Mouse (Mus musculus) cerebellum, adult 2 months (tissue): Measurements from ENCODE around the gene Slu7. TPM values are rescaled to one million over a fixed set of nuclear protein-coding genes. Genes with fewer than 3 reads are reported as not detected.

Experiments used
- DNase-seq, 2 experiments: peaks; one replicate each; pipeline ENCODE4 v3.0.0; 2021
- H3K27ac ChIP-seq: fragments of 200-500 bp; 2 replicates; pipeline ENCODE4 v1.5.1; 2012; ENCODE audit warnings: low read length, control low read depth, inconsistent platforms; ENCODE audit not compliant: insufficient read depth
- H3K27me3 ChIP-seq: fragments of 200-500 bp; 2 replicates; pipeline ENCODE4 v1.6.1; 2012; ENCODE audit warnings: inconsistent platforms, mild to moderate bottlenecking, low read length, moderate library complexity; ENCODE audit not compliant: control insufficient read depth, insufficient read depth
- H3K4me1 ChIP-seq: fragments of 200-500 bp; 2 replicates; pipeline ENCODE4 v1.6.1; 2011; ENCODE audit warnings: low read length; ENCODE audit not compliant: control insufficient read depth, insufficient read depth
- H3K4me3 ChIP-seq: fragments of 200-500 bp; replicated peaks from 2 replicates; pipeline ENCODE3; 2011; ENCODE audit warnings: mild to moderate bottlenecking, low read depth, low read length, control low read depth; ENCODE audit not compliant: insufficient read depth
- CTCF ChIP-seq: fragments of 200-500 bp; IDR thresholded peaks from 2 replicates; pipeline ENCODE4 v1.5.1; 2011; ENCODE audit warnings: low read depth, mild to moderate bottlenecking, control low read depth, low read length, moderate library complexity, borderline replicate concordance; ENCODE audit not compliant: insufficient read depth
- POLR2A ChIP-seq: fragments of 200-500 bp; IDR thresholded peaks from 2 replicates; pipeline ENCODE4 v1.6.1; 2011; ENCODE audit warnings: low read length, control low read depth, borderline replicate concordance; ENCODE audit not compliant: insufficient read depth
- WGBS: fragments of 180-500 bp; shearing (Covaris S2); methylation state at CpG from one replicate; pipeline ENCODE4 v1.1.7; 2018; 5-methylcytosine and 5-hydroxymethylcytosine counted together
- polyA plus RNA-seq: library from polyadenylated mRNA; depleted of rRNA; stranded (reverse); fragments of >200 nt; gene quantifications from 2 replicates; pipeline ENCODE4 v1.2.3, GENCODE M21; 2012

The Slu7 gene
- polyA plus RNA-seq, 1 experiment: 28.5 TPM

DNA sequence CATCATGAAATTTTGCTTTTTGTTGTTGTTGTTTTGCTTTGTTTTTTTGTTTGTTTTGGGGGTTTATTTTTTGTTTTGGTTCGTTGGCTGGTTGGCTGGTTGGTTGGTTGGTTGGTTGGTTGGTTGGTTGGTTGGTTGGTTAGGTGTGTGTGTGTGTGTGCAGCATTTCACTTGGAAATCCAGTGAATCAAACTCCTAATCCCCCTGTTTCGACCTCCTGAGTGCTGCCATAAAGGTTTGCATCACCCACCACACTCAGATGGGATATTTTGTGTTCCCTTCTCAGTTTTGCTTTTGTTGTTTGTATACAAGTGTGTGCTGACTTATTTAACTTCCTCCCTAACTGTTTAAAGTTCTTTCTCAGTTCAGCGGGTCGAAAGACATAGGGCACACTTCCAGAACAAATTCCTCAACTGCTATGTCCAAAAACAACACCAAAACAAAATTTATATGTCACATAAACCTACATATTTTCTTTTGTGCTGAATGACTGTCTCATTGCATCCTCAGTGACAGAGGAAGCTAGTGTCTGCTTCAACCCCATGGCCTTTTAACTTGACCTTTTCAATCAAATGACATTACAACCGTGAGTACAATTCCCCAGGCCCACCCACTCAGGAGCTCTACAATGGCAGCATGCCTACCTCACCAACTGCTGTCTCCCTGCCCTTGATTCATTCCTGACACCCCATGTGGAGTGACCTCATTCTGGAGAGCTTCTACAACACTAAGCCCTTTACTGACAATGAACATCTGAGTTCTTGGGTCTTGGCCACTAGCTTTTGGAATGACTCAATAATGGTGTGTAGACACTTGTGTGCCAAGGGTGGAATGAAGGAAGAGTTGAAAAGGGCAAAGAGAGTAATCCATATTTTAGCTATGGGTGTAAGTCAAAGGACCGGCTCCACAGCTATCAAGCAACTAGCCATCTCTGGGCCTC, 37.6 kb downstream of the Slu7 start:
- Histone ChIP-seq H3K27ac (no peak overlapping the region), H3K4me1 (no peaks in the 10 kb centered on the region), H3K4me3 (no peak overlapping the region), H3K27me3 (no peaks in the 10 kb centered on the region; the same call in 1 of the 2 replicates)
- no peak for DNase-seq
- WGBS: 65% methylated on average over 6 of the region's 6 CpGs
- TF ChIP-seq POLR2A (no peak), CTCF (no peak)

DNA sequence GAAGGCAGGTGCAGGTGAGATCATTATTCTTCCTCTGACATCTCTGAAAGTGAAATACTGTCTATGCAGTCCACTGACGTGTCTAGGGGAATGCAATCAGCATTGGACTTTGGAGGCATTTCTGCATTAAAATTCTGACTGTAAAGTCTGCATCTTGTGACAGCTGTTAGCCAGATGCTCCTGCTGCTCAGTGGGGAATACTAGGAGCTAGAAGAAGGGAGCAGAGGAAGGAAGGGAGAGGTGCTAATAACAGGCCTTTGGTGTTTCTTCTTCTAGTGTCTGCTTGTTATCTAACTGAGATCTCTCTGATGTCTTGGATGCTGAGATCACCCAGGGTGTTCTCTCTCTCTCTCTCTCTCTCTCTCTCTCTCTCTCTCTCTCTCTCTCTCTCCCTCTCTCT, 39.6 kb downstream of the Slu7 start:
- TF ChIP-seq POLR2A: no peak
- no peak for TF ChIP-seq CTCF
- 87% methylated on average over 1 of the region's 1 CpGs for WGBS
- Histone ChIP-seq H3K27ac (no peak overlapping the region), H3K27me3 (no peaks in the 10 kb centered on the region; the same call in 1 of the 2 replicates), H3K4me3 (no peak overlapping the region), H3K4me1 (no peaks in the 10 kb centered on the region)
- DNase-seq: no peak

DNA sequence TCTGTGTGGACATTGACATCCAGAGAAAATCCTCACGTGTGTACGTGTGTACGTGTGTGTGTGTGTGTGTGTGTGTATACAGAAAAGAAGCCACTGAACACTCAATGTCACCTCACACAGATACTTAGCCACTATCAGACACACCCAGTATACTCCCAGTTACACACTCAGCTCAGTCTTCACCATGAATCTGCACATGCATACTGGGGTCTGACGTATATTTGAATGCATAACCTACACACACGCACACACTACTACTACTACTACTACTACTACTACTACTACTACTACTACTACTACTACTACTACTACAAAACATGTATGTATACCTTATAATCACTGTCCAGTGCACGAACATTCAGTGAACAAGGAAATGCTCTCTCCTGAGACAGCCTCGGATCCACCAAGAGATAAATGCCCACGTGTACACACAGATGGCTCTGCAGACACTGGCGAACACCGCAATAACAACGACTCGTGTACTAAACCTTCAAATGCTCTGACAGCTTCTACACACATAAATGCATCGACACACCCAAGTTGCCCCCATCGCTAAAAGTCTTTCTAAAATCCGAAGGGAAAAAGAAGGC, 40.2 kb downstream of the Slu7 start:
- DNase-seq: no peak
- H3K4me1 ChIP-seq: no peaks in the 10 kb centered on the region
- peak overlapping the region; percentile 45 for H3K4me3 ChIP-seq
- no peak for TF ChIP-seq CTCF
- TF ChIP-seq POLR2A: no peak
- no peaks in the 10 kb centered on the region; the same call in 1 of the 2 replicates for H3K27me3 ChIP-seq
- 43% methylated on average over 15 of the region's 15 CpGs for WGBS
- no peak overlapping the region for H3K27ac ChIP-seq

DNA sequence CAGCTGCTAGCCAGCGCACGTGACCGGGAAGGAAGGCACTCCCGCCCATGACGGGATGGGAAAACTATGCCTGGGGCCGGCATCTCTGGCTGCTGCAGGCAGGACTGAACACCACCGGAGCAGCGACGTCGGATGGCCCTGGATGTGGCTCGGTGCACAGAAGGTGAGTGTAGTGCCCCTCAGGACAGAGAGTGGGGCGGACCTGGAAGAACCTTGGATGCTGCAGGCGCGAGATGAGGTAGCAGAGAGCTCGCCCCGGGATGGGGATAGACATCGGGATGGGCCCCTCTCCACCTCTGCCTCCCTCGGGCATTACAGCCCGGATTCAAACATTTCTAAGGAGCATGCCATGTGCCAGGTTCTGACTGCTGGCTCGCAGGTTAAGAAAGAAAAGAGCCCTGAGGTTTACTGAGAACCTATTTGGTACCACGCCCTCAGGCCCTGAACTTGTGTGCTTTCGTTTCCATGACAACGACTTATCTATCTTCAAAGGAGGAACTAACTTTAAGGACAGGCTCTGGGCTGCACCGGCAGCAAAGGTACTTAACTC, 40.8 kb downstream of the Slu7 start, which contains the start of gene C1qtnf2:
Gene C1qtnf2 (plus strand): TSS at position 52 of the 550 bp plus-strand sequence.
- H3K27ac ChIP-seq: no peak within 1 kb of the TSS
- TF ChIP-seq CTCF (no peak), POLR2A (no peak)
- no peak for DNase-seq
- 7% methylated on average over 24 of the region's 24 CpGs for WGBS
- no peaks in the 10 kb centered on the region for H3K4me1 ChIP-seq
- no peaks in the 10 kb centered on the region; the same call in 1 of the 2 replicates for H3K27me3 ChIP-seq
- peak within 1 kb of the TSS; percentile 45 for H3K4me3 ChIP-seq

DNA sequence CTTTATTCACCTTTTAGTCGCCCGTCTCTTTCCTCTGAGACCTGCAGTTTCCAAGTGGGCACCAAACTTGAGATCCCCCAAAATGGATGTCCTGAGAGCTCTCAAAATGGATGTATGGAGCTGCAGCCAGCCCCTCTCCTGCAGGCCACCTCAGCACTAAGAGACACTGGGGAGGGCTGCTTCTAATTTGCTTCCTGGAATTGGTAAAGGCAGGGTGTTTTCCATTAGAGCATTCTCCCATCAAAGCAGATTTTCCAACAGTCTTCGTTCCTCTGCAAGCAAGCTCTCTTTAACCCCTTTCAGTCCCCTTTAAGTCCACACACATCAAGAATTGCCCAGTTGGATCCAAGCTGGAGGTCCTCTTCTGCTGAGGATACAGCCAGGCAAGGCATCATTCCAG, 45.8 kb downstream of the Slu7 start:
- Histone ChIP-seq H3K27me3 (no peaks in the 10 kb centered on the region; the same call in 1 of the 2 replicates), H3K27ac (no peak overlapping the region), H3K4me3 (no peak overlapping the region), H3K4me1 (no peaks in the 10 kb centered on the region)
- TF ChIP-seq POLR2A (no peak), CTCF (no peak)
- 89% methylated on average over 3 of the region's 3 CpGs for WGBS
- no peak for DNase-seq

DNA sequence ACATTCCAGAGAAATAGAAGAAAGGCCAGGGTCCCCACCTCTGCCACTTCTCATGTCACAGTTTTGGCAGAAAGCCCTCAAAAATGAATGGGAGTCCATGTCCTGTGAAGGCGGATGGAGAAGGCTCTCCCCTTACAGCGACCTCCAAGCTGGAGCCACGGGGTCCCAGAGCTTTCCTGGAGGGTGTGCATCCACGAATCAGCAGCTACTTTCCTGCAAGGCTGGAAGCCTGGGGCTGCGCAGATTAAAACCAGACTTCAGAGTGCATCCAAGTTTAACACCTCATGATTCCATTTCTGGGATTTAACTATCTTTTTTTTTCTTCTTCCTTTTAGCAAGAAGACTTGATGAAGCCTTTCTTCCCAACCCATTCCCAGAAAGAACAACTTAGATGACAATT, 47.0 kb downstream of the Slu7 start:
- TF ChIP-seq POLR2A (no peak), CTCF (no peak)
- peaks cover 3% of the 10 kb centered on the region; the same call in 1 of the 2 replicates for H3K4me1 ChIP-seq
- DNase-seq: no peak
- H3K27me3 ChIP-seq: no peaks in the 10 kb centered on the region; the same call in 1 of the 2 replicates
- no peak overlapping the region for H3K27ac ChIP-seq
- H3K4me3 ChIP-seq: no peak overlapping the region
- WGBS: 49% methylated on average over 5 of the region's 5 CpGs

DNA sequence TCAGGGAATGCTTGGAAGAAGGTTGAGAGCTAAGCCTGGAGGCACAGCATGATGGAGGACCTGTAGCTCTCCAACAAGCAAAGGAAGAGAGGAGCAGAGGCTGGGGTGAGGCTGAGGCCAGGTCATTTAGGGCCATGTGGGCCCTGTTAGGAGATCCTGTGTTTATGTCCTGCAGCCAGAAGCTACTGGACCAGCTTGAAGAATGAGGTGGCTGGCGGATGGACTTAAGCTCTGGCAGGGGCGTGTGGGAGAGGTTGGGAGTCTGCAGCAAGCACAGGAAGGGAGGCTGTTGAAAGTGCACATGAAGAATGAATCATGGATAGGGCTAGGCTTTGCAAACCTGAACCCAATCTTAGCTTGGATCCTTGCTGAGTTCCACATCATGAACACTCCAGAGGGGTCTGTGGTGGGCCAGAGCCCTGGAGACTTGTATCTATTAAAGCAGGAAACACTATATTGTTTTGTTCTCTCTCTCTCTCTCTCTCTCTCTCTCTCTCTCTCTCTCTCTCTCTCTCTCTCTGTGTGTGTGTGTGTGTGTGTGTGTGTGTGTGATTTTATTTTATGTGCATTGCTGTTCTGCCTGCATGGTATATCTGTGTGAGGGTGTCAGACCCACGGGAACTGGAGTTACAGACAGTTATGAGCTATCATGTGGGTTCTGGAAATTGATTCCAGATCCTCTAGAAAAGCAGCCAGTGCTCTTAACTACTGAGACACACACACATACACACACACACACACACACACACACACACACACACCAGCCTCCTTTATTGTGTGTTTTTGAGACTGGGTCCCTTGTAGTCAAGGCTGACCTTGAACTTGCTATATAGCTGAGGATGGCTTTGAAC, 48.4 kb downstream of the Slu7 start:
- H3K4me1 ChIP-seq: peaks cover 3% of the 10 kb centered on the region; the same call in 1 of the 2 replicates
- H3K4me3 ChIP-seq: no peak overlapping the region
- 83% methylated on average over 3 of the region's 3 CpGs for WGBS
- no peak overlapping the region for H3K27ac ChIP-seq
- TF ChIP-seq CTCF (no peak), POLR2A (no peak)
- no peak for DNase-seq
- H3K27me3 ChIP-seq: no peaks in the 10 kb centered on the region; the same call in 1 of the 2 replicates
